Mouse (Mus musculus) CH12.LX (cell line): ENCODE results near the gene Gm27027. TPM values are rescaled to one million over a fixed set of nuclear protein-coding genes. Genes with fewer than 3 reads are reported as not detected.

ENCODE experiments used
- DNase-seq: peaks from one replicate; pipeline ENCODE4 v3.0.0-alpha.2; 2013; ENCODE audit errors: extremely low read depth
- H3K27ac ChIP-seq: 2 replicates; pipeline ENCODE4 v1.5.1; 2012; ENCODE audit warnings: low read depth, mild to moderate bottlenecking, control low read depth, moderate library complexity; ENCODE audit not compliant: insufficient read depth
- H3K27me3 ChIP-seq: replicated peaks from 2 replicates; pipeline ENCODE3; 2012; ENCODE audit warnings: inconsistent platforms
- H3K36me3 ChIP-seq, 2 experiments: replicated peaks in 1 of 2; 2 replicates each; pipeline versions ENCODE3 to v1.6.1; 2012; ENCODE audit warnings: inconsistent platforms in 1 of 2, low read length in 1 of 2, mild to moderate bottlenecking in 1 of 2, mixed read lengths in 1 of 2, moderate library complexity in 1 of 2; ENCODE audit not compliant: control insufficient read depth in 1 of 2, insufficient read depth in 1 of 2
- H3K4me1 ChIP-seq, 2 experiments: 2 replicates each; pipeline ENCODE4 v1.6.1; 2012; ENCODE audit warnings: inconsistent platforms in 1 of 2, moderate library complexity in 1 of 2; ENCODE audit not compliant: insufficient read depth in 2 of 2, control insufficient read depth in 1 of 2
- H3K4me2 ChIP-seq: 2 replicates; pipeline ENCODE4 v1.6.1; 2012; ENCODE audit warnings: low read depth, mild to moderate bottlenecking, control low read depth; ENCODE audit not compliant: poor library complexity, insufficient read depth, severe bottlenecking
- H3K4me3 ChIP-seq, 3 experiments: fragments of 150-350 bp in 1 of 3; sonication (generic) in 1 of 3; replicated peaks in 1 of 3; 2 replicates each; pipeline versions ENCODE3 to v1.5.1; 2011 to 2012; ENCODE audit warnings: low read depth in 2 of 3, low read length in 2 of 3, mild to moderate bottlenecking in 2 of 3, moderate library complexity in 2 of 3, control low read depth in 1 of 3, improper control_type of control experiment in 1 of 3, inconsistent platforms in 1 of 3, mixed read lengths in 1 of 3; ENCODE audit not compliant: poor library complexity in 1 of 3
- H3K79me2 ChIP-seq: replicated peaks from 2 replicates; pipeline ENCODE4 v1.6.1; 2012; ENCODE audit warnings: mild to moderate bottlenecking, moderate library complexity; ENCODE audit not compliant: control insufficient read depth, poor library complexity, insufficient read depth, severe bottlenecking; ENCODE audit errors: extremely low read depth
- H3K9ac ChIP-seq: 2 replicates; pipeline ENCODE4 v1.6.1; 2012; ENCODE audit warnings: low read depth, mild to moderate bottlenecking, control low read depth, moderate library complexity; ENCODE audit not compliant: insufficient read depth
- H3K9me3 ChIP-seq: replicated peaks from 2 replicates; pipeline ENCODE3; 2012; ENCODE audit warnings: low read length, inconsistent platforms, mixed read lengths
- CHD2 ChIP-seq: IDR thresholded peaks from 2 replicates; pipeline ENCODE4 v1.6.1; 2011; ENCODE audit warnings: low read length, improper control_type of control experiment
- CTCF ChIP-seq, 2 experiments: IDR thresholded peaks in 1 of 2; conservative IDR thresholded peaks in 1 of 2; 2 replicates each; pipeline ENCODE4 v1.5.1; 2011 to 2012; ENCODE audit warnings: low read depth in 2 of 2, low read length in 2 of 2, improper control_type of control experiment in 1 of 2, inconsistent platforms in 1 of 2, mild to moderate bottlenecking in 1 of 2, moderate library complexity in 1 of 2
- E2F4 ChIP-seq: IDR thresholded peaks from 2 replicates; pipeline ENCODE4 v1.6.1; 2011; ENCODE audit warnings: low read depth, low read length, improper control_type of control experiment; ENCODE audit not compliant: insufficient replicate concordance
- ELF1 ChIP-seq: IDR thresholded peaks from 2 replicates; pipeline ENCODE4 v1.6.1; 2014; ENCODE audit warnings: low read depth, mild to moderate bottlenecking, inconsistent platforms, low read length, improper control_type of control experiment
- GABPA ChIP-seq: IDR thresholded peaks from 2 replicates; pipeline ENCODE4 v1.6.1; 2012; ENCODE audit warnings: low read depth, low read length, improper control_type of control experiment, inconsistent platforms; ENCODE audit not compliant: insufficient replicate concordance
- IRF4 ChIP-seq: IDR thresholded peaks from 2 replicates; pipeline ENCODE4 v1.6.1; 2014; ENCODE audit warnings: low read depth, mild to moderate bottlenecking, inconsistent platforms, low read length, improper control_type of control experiment
- JUN ChIP-seq: IDR thresholded peaks from 2 replicates; pipeline ENCODE4 v1.6.1; 2011; ENCODE audit warnings: low read depth, mild to moderate bottlenecking, low read length, improper control_type of control experiment, moderate library complexity; ENCODE audit not compliant: insufficient read depth
- JUND ChIP-seq: conservative IDR thresholded peaks from 2 replicates; pipeline ENCODE4 v1.6.1; 2011; ENCODE audit warnings: low read depth, low read length, improper control_type of control experiment
- KAT2A ChIP-seq: IDR thresholded peaks from 2 replicates; pipeline ENCODE4 v1.6.1; 2012; ENCODE audit warnings: low read length, improper control_type of control experiment, inconsistent platforms; ENCODE audit not compliant: insufficient replicate concordance
- MAFK ChIP-seq: IDR thresholded peaks from 2 replicates; pipeline ENCODE4 v1.6.1; 2011; ENCODE audit warnings: low read length, improper control_type of control experiment; ENCODE audit not compliant: insufficient replicate concordance
- MAX ChIP-seq: IDR thresholded peaks from 2 replicates; pipeline ENCODE4 v1.6.1; 2011; ENCODE audit warnings: low read length, improper control_type of control experiment
- MEF2A ChIP-seq: IDR thresholded peaks from 2 replicates; pipeline ENCODE4 v1.6.1; 2014; ENCODE audit warnings: low read depth, mild to moderate bottlenecking, inconsistent platforms, low read length, improper control_type of control experiment, borderline replicate concordance
- MYC ChIP-seq: IDR thresholded peaks from 2 replicates; pipeline ENCODE4 v1.6.1; 2011; ENCODE audit warnings: low read depth, mild to moderate bottlenecking, improper control_type of control experiment, low read length
- NELFE ChIP-seq: IDR thresholded peaks from 2 replicates; pipeline ENCODE4 v1.6.1; 2011; ENCODE audit warnings: low read depth, low read length, improper control_type of control experiment
- PAX5 ChIP-seq: IDR thresholded peaks from 2 replicates; pipeline ENCODE4 v1.6.1; 2012; ENCODE audit warnings: low read length, inconsistent platforms, mixed read lengths
- POLR2AphosphoS2 ChIP-seq: IDR thresholded peaks from 2 replicates; pipeline ENCODE4 v1.6.1; 2011; ENCODE audit warnings: low read depth, low read length, improper control_type of control experiment
- RAD21 ChIP-seq: IDR thresholded peaks from 2 replicates; pipeline ENCODE4 v1.6.1; 2011; ENCODE audit warnings: low read depth, mild to moderate bottlenecking, low read length, improper control_type of control experiment, moderate library complexity
- RCOR1 ChIP-seq: conservative IDR thresholded peaks from 2 replicates; pipeline ENCODE4 v1.6.1; 2012; ENCODE audit warnings: low read depth, mild to moderate bottlenecking, inconsistent platforms, low read length, improper control_type of control experiment
- SMC3 ChIP-seq: IDR thresholded peaks from 2 replicates; pipeline ENCODE4 v1.6.1; 2011; ENCODE audit warnings: low read depth, low read length, improper control_type of control experiment
- UBTF ChIP-seq: IDR thresholded peaks from 2 replicates; pipeline ENCODE4 v1.6.1; 2012; ENCODE audit warnings: low read depth, mild to moderate bottlenecking, inconsistent platforms, low read length, improper control_type of control experiment, moderate library complexity
- USF1 ChIP-seq: IDR thresholded peaks from 2 replicates; pipeline ENCODE4 v1.6.1; 2014; ENCODE audit warnings: low read depth, mild to moderate bottlenecking, inconsistent platforms, low read length, improper control_type of control experiment
- ZKSCAN1 ChIP-seq: IDR thresholded peaks from 2 replicates; pipeline ENCODE4 v1.6.1; 2012; ENCODE audit warnings: low read depth, inconsistent platforms, low read length, improper control_type of control experiment, borderline replicate concordance
- ZMIZ1 ChIP-seq: IDR thresholded peaks from 2 replicates; pipeline ENCODE4 v1.6.1; 2012; ENCODE audit warnings: low read depth, mild to moderate bottlenecking, inconsistent platforms, low read length, improper control_type of control experiment
- ZNF384 ChIP-seq: IDR thresholded peaks from 2 replicates; pipeline ENCODE4 v1.6.1; 2012; ENCODE audit warnings: low read depth, low read length, improper control_type of control experiment, inconsistent platforms
- dilution Hi-C: fragments of 300-500 bp; cut with MboI; formaldehyde crosslinking; loops from 2 replicates; pipeline ENCODE4 v1.14.3; 2020; ENCODE audit warnings: low sequenced_read_pairs; ENCODE audit not compliant: extremely low pct_unique_long_range_greater_than_20kb, extremely low pct_ligation_motif_present
- in situ Hi-C: fragments of 300-500 bp; cut with MboI; formaldehyde crosslinking; loops from 3 replicates; pipeline ENCODE4 v1.14.3; 2019; ENCODE audit warnings: low sequenced_read_pairs, low pct_ligation_motif_present, low pct_unique_long_range_greater_than_20kb, mixed read lengths
- polyA plus RNA-seq: library from polyadenylated mRNA; unstranded; fragments of >175 nt; gene quantifications from 2 replicates; pipeline ENCODE4 v1.2.1, GENCODE M21; 2012; ENCODE audit warnings: low read depth; ENCODE audit not compliant: insufficient read length
- total RNA-seq, 2 experiments: library from RNA; depleted of rRNA; stranded (reverse); fragments of 300-350 nt in 1 of 2; fragments of >200 nt in 1 of 2; gene quantifications; 2 replicates each; pipeline ENCODE4 v1.2.3; 2012 to 2014

Gm27027 gene
- total and polyA plus RNA-seq, 3 experiments: not detected

DNA sequence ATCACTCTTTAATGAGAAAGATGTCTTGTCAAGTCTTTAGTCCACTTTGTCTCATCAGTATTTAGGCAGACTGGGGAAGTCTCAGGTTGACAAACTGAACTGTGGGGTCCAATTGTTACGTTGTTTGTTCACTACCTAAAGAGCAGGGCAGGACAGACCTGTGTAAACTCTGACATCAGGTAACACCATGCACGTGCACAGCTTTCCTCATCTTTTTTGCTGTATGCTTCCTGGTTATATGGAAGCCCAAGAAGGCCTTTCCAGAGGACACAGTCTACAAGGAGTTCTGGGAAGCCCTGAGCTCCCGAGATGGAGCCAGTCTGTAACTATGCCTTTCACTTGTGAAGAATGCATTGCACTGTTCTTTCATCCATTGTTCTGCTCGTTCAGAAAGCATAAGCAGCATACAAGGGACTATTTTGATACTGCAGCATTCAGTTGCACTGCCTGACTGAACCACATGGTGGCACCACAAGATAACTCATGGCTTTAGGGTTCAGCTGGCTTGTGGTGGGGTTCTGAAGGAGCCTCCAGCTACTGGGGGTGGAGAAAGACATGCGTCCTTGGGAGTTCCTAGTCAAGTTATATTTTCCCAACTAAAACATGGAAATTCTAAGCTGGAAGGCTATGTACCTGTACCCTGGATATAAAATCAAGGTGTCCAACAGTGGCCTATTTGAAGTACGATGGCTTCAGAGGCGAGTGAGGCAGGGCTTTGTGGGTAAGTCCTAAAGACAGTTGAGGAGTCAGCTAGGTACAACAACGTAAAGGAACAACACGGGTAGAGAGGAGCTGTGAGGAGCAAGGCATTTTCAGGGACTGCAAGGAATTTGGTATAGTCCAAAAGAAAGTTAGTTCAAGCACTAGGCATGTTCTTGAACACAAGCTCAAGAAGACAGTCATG is 39.5 kb upstream of the Gm27027 start:
- peak; percentile 43 for DNase-seq
- peak; percentile 68 to 81 for TF ChIP-seq CTCF (conservative IDR thresholded peaks at IDR 0.05 in 1 of 2, IDR thresholded peaks at IDR 0.05 in 1 of 2; ENCODE audit: low read depth in 2 of 2, low read length in 2 of 2)
- no peak for TF ChIP-seq MAFK
- no peak for TF ChIP-seq USF1
- TF ChIP-seq KAT2A: no peak
- TF ChIP-seq SMC3: peak; percentile 61
- no peak for TF ChIP-seq RCOR1
- no peak for TF ChIP-seq NELFE
- TF ChIP-seq CHD2: no peak
- TF ChIP-seq POLR2AphosphoS2: no peak
- no peak for TF ChIP-seq IRF4
- TF ChIP-seq MEF2A: no peak
- peak; percentile 82 for TF ChIP-seq RAD21
- no peak for TF ChIP-seq MYC
- TF ChIP-seq E2F4: no peak
- TF ChIP-seq MAX: 0 out of 2 replicates have a peak, but pooled peaks have one; percentile 25
- TF ChIP-seq JUN: no peak
- no peak for TF ChIP-seq PAX5
- TF ChIP-seq ZMIZ1: no peak
- Histone ChIP-seq H3K4me2 (no peak overlapping the region), H3K9ac (no peak overlapping the region), H3K27ac (no peak overlapping the region), H3K27me3 (no peaks in the 10 kb centered on the region), H3K79me2 (no peaks in the 10 kb centered on the region), H3K36me3 (peaks cover 23 to 87% of the 10 kb centered on the region in 2 experiments), H3K9me3 (no peaks in the 10 kb centered on the region), H3K4me1 (no peaks in the 10 kb centered on the region), H3K4me3 (no peak overlapping the region)
- in situ Hi-C loops (loop anchor here (25.0 kb wide), 1 partner anchor 252 kb away; no protein-coding TSS in a partner anchor), dilution Hi-C loops (no loop called here)

- Histone ChIP-seq H3K79me2 (no peaks in the 10 kb centered on the region), H3K9me3 (no peaks in the 10 kb centered on the region), H3K36me3 (peaks cover 19 to 51% of the 10 kb centered on the region in 2 experiments), H3K27me3 (no peaks in the 10 kb centered on the region), H3K27ac (no peak overlapping the region), H3K4me3 (no peak overlapping the region), H3K9ac (no peak overlapping the region), H3K4me1 (peaks cover 0 to 6% of the 10 kb centered on the region in 2 experiments; a peak in 1 of 4 replicates), H3K4me2 (no peak overlapping the region)
- in situ Hi-C loops (loop anchor here (25.0 kb wide), 1 partner anchor 257 kb away; no protein-coding TSS in a partner anchor), dilution Hi-C loops (no loop called here)
- TF ChIP-seq ZNF384 (no peak), UBTF (no peak), CTCF (conservative IDR thresholded peaks at IDR 0.05 in 1 of 2, IDR thresholded peaks at IDR 0.05 in 1 of 2; ENCODE audit: low read depth in 2 of 2, low read length in 2 of 2) (no peak), GABPA (no peak), JUND (no peak), IRF4 (no peak), SMC3 (no peak), MAX (no peak), JUN (no peak), MYC (no peak), CHD2 (no peak), NELFE (no peak), ZMIZ1 (no peak), ZKSCAN1 (no peak), ELF1 (no peak), USF1 (no peak)
- DNase-seq: no peak
Observed at GRCm38 (mm10) chr2:94030602-94031001, 34.4 kb upstream of the Gm27027 start.
